Mouse (Mus musculus): ENCODE data around the gene Chchd1.
A peak's percentile ranks its signal among the peaks of the same experiment; 100 is the strongest.

The Chchd1 gene

GRCm38 (mm10) chr14:20730853-20731602 lies 28.2 kb downstream of the Chchd1 start:
- no peak for DNase-seq

- DNase-seq, result peak; percentile 71
These were observed 30.5 kb downstream of the Chchd1 start for GRCm38 (mm10) chr14:20733041-20733951.

GRCm38 (mm10) chr14:20733952-20734774 lies 31.4 kb downstream of the Chchd1 start, which contains the start of gene Ndst2:
Gene Ndst2, minus strand, starts transcription at chr14:20734562.
- peak; percentile 95 for DNase-seq

GRCm38 (mm10) chr14:20735052-20735451 lies 32.2 kb downstream of the Chchd1 start:
- no peak for DNase-seq

GRCm38 (mm10) chr14:20735892-20736390 lies 33.1 kb downstream of the Chchd1 start:
- DNase-seq, result no peak

GRCm38 (mm10) chr14:20737306-20737705 lies 34.5 kb downstream of the Chchd1 start:
- peak; percentile 61 for DNase-seq

- DNase-seq, result no peak
These were observed 35.7 kb downstream of the Chchd1 start for GRCm38 (mm10) chr14:20738511-20738910.

- no peak for DNase-seq
These were observed 38.5 kb downstream of the Chchd1 start for GRCm38 (mm10) chr14:20741301-20741700.

- no peak for DNase-seq
These were observed 40.8 kb downstream of the Chchd1 start for GRCm38 (mm10) chr14:20743614-20744013.

GRCm38 (mm10) chr14:20746935-20747334 lies 44.1 kb downstream of the Chchd1 start:
- no peak for DNase-seq

- no peak for DNase-seq
These were observed 45.6 kb downstream of the Chchd1 start for GRCm38 (mm10) chr14:20748388-20748787.

- DNase-seq, result no peak
These were observed 46.8 kb downstream of the Chchd1 start for GRCm38 (mm10) chr14:20749494-20750051.

GRCm38 (mm10) chr14:20750503-20750902 lies 47.7 kb downstream of the Chchd1 start:
- no peak for DNase-seq

GRCm38 (mm10) chr14:20753792-20754191 lies 51.0 kb downstream of the Chchd1 start:
- DNase-seq, result no peak

Data from liver (tissue).